Mouse (Mus musculus) erythroblast, embryonic 14.5 days (primary cell): ENCODE measurements around the gene Dtx1.

Experiments
- GATA1 ChIP-seq: IDR thresholded peaks from 2 replicates; pipeline ENCODE4 v1.6.1; 2012; ENCODE audit warnings: low read length, inconsistent platforms, mixed read lengths
- TAL1 ChIP-seq: IDR thresholded peaks from 3 replicates; pipeline ENCODE4 v1.6.1; 2012; ENCODE audit warnings: low read length, inconsistent platforms, mixed read lengths

GRCm38 (mm10) chr5:120712721-120713120, 994 bp upstream of the Dtx1 start:
- TF ChIP-seq GATA1 (no peak), TAL1 (no peak)
